Mouse (Mus musculus) urinary bladder, adult 2 months (tissue): ENCODE results near the gene Ppp4r3a. TPM values are rescaled to one million over a fixed set of nuclear protein-coding genes. Genes with fewer than 3 reads are reported as not detected.
"Not testable (repeated sequence)": the region's sequence is repeated elsewhere in the genome, so short reads cannot be mapped to it uniquely, and the experiment has no call there.

Source experiments
- DNase-seq: peaks from one replicate; pipeline ENCODE4 v3.0.0; 2022; ENCODE audit warnings: low spot score
- polyA plus RNA-seq: library from polyadenylated mRNA; depleted of rRNA; stranded (reverse); fragments of >200 nt; gene quantifications from 2 replicates; pipeline ENCODE4 v1.2.3, GENCODE M21; 2012; rRNA removed

The Ppp4r3a gene
- polyA plus RNA-seq, result 31.2 and 33.4 TPM in 2 replicates

GRCm38 (mm10) chr12:101083076-101083838 is at the start of gene Ppp4r3a:
TSS of gene Ppp4r3a (minus strand) at chr12:101083702.
- peak; percentile 96 for DNase-seq

GRCm38 (mm10) chr12:101123013-101123412 is 39.5 kb upstream of the Ppp4r3a start:
- no peak for DNase-seq

- DNase-seq, result not testable (repeated sequence)
Measured at GRCm38 (mm10) chr12:101122066-101122465, 38.6 kb upstream of the Ppp4r3a start.

GRCm38 (mm10) chr12:101109794-101110585 is 26.5 kb upstream of the Ppp4r3a start:
- not testable (repeated sequence) for DNase-seq

GRCm38 (mm10) chr12:101107722-101108121 is 24.2 kb upstream of the Ppp4r3a start:
- DNase-seq, result no peak

- no peak for DNase-seq
Measured at GRCm38 (mm10) chr12:101105571-101105970, 22.1 kb upstream of the Ppp4r3a start.

GRCm38 (mm10) chr12:101102648-101103047 is 19.1 kb upstream of the Ppp4r3a start:
- DNase-seq, result no peak

- DNase-seq, result not testable (repeated sequence)
Measured at GRCm38 (mm10) chr12:101093678-101094077, 10.2 kb upstream of the Ppp4r3a start.

- no peak for DNase-seq
Measured at GRCm38 (mm10) chr12:101089955-101090354, 6.5 kb upstream of the Ppp4r3a start.

GRCm38 (mm10) chr12:101087406-101087805 is 3.9 kb upstream of the Ppp4r3a start:
- no peak for DNase-seq

GRCm38 (mm10) chr12:101084881-101085666 is 1.6 kb upstream of the Ppp4r3a start:
- DNase-seq, result no peak

GRCm38 (mm10) chr12:101084237-101084636 is 735 bp upstream of the Ppp4r3a start:
- DNase-seq, result no peak

GRCm38 (mm10) chr12:101083839-101084195 is 315 bp upstream of the Ppp4r3a start:
- DNase-seq, result no peak

GRCm38 (mm10) chr12:101082296-101083075 is 1.0 kb downstream of the Ppp4r3a start:
- peak; percentile 47 for DNase-seq

- DNase-seq, result no peak
Measured at GRCm38 (mm10) chr12:101077955-101078354, 5.5 kb downstream of the Ppp4r3a start.

GRCm38 (mm10) chr12:101075433-101075832 is 8.1 kb downstream of the Ppp4r3a start:
- no peak for DNase-seq

GRCm38 (mm10) chr12:101074821-101075429 is 8.6 kb downstream of the Ppp4r3a start:
- DNase-seq, result no peak

- no peak for DNase-seq
Measured at GRCm38 (mm10) chr12:101069813-101070212, 13.7 kb downstream of the Ppp4r3a start.

- no peak for DNase-seq
Measured at GRCm38 (mm10) chr12:101066329-101066728, 17.2 kb downstream of the Ppp4r3a start.

GRCm38 (mm10) chr12:101039956-101040355 is 43.5 kb downstream of the Ppp4r3a start:
- no peak for DNase-seq
